Mouse (Mus musculus) activated CD4-positive, CD25-positive, alpha-beta regulatory T cell, adult 9 weeks (primary cell): ENCODE results near the gene Ola1. TPM values are rescaled to one million over a fixed set of nuclear protein-coding genes. Genes with fewer than 3 reads are reported as not detected.

Experiments
- polyA plus RNA-seq: library from polyadenylated mRNA; unstranded; fragments of 100-300 nt; shearing (Covaris generic); gene quantifications from one replicate; pipeline ENCODE4 v1.2.1, GENCODE M21; 2017

The Ola1 gene
- polyA plus RNA-seq: 76.3 TPM

GRCm38 (mm10) chr2:73218913-73219312 is at the start of gene Ola1:
TSS of gene Ola1 (minus strand) at chr2:73218924.

Other genes with a start within 250 kb of the Ola1 start
- gene Sp3, start 238.5 kb downstream of the Ola1 start, polyA plus RNA-seq: 69.9 TPM
- gene Gm11084, start 232.2 kb downstream of the Ola1 start, polyA plus RNA-seq: not detected
- not detected for gene Sp9, start 53.0 kb upstream of the Ola1 start, polyA plus RNA-seq
- gene Scrn3, start 93.7 kb upstream of the Ola1 start, polyA plus RNA-seq: 13.2 TPM
- gene Cir1, start 93.8 kb upstream of the Ola1 start, polyA plus RNA-seq: 33.4 TPM
- 30.5 TPM for gene Gpr155, start 167.6 kb upstream of the Ola1 start, polyA plus RNA-seq